9 mouse cellular contexts compared by ENCODE assay signal in genomic region chr2:30902256-30902655, GRCm38 (mm10). TPM values are rescaled to one million over a fixed set of nuclear protein-coding genes. Genes with fewer than 3 reads are reported as not detected.
DNase-seq lines count a peak whose midpoint lies in the region; ATAC-seq and TF ChIP-seq lines count a peak whose summit lies in the region.
"Had no signal": no experiment of that assay in that cellular context is flagged by ENCODE, and none has a peak within 500 bp of the region (broad histone marks: within the 10 kb centered on the region; RNA-seq: fewer than 3 reads in every experiment).

No protein-coding gene starts in this region.

- DNase-seq in heart, postnatal 36 days, result no peak
- no peak for DNase-seq in testis, postnatal 14 days (ENCODE audit: low spot score)
- DNase-seq in stomach, postnatal 0 days (ENCODE audit: low spot score), result no peak
- DNase-seq in cerebellum, postnatal 4 days (ENCODE audit: low spot score in 2 of 2), result no peak
- DNase-seq in left cerebral cortex, postnatal 4 days, result no peak
- DNase-seq: kidney, adult 8-10 months had no signal

- no peak for TF ChIP-seq POLR2A in testis, adult 2 months (IDR thresholded peaks at IDR 0.05; ENCODE audit: control insufficient read depth, low read depth, low read length)

- H3K4me1 ChIP-seq in heart, embryonic 12.5 days (replicated peaks), result peaks cover 36% of the 10 kb centered on the region
- H3K4me1 ChIP-seq in testis, adult 2 months (ENCODE audit: control insufficient read depth, insufficient read depth, low read length), result peaks cover 3% of the 10 kb centered on the region
- peaks cover 37% of the 10 kb centered on the region for H3K4me1 ChIP-seq in limb, embryonic 12.5 days (replicated peaks)
- H3K4me1 ChIP-seq in stomach, postnatal 0 days (replicated peaks; ENCODE audit: control insufficient read depth, insufficient read depth), result peaks cover 5% of the 10 kb centered on the region

- H3K27me3 ChIP-seq in heart, embryonic 12.5 days (replicated peaks), result peaks cover 21% of the 10 kb centered on the region; the same call in 1 of the 2 replicates
- H3K27me3 ChIP-seq in testis, adult 2 months (ENCODE audit: control insufficient read depth, insufficient read depth, low read length), result no peaks in the 10 kb centered on the region
- H3K27me3 ChIP-seq in limb, embryonic 12.5 days, result no peaks in the 10 kb centered on the region
- H3K27me3 ChIP-seq in stomach, postnatal 0 days (ENCODE audit: control insufficient read depth, insufficient read depth, low read length), result no peaks in the 10 kb centered on the region

- peak overlapping the region; percentile 49; the same call in 1 of the 2 replicates for H3K9ac ChIP-seq in heart, embryonic 12.5 days
- H3K9ac ChIP-seq in limb, embryonic 12.5 days (replicated peaks), result peak overlapping the region; percentile 62
- H3K9ac ChIP-seq in stomach, postnatal 0 days (ENCODE audit: low read length), result peak overlapping the region; percentile 65

- TF ChIP-seq EP300 in stomach, postnatal 0 days (optimal IDR thresholded peaks at IDR 0.05), result no peak

- no peak for ATAC-seq in heart, embryonic 12.5 days (ENCODE audit: insufficient number of reproducible peaks, low FRiP score)
- ATAC-seq in limb, embryonic 12.5 days (ENCODE audit: insufficient number of reproducible peaks, insufficient read depth, low FRiP score, low TSS enrichment, low read depth), result no peak
- peak; percentile 15; the same call in 1 of the 2 replicates for ATAC-seq in stomach, postnatal 0 days (ENCODE audit: low FRiP score, low TSS enrichment)

- no peak overlapping the region for H3K27ac ChIP-seq in heart, embryonic 12.5 days (ENCODE audit: poor library complexity, severe bottlenecking)
- no peak overlapping the region for H3K27ac ChIP-seq in testis, adult 2 months (ENCODE audit: control insufficient read depth, insufficient read depth, low read depth, low read length)
- no peak overlapping the region for H3K27ac ChIP-seq in limb, embryonic 12.5 days
- peak overlapping the region; percentile 74 for H3K27ac ChIP-seq in stomach, postnatal 0 days (replicated peaks)

- intact Hi-C loops in heart, postnatal 36 days (cut with DNase I), result no loop called here
- intact Hi-C loops in left cerebral cortex, postnatal 4 days (cut with DNase I), result no loop called here

- peak overlapping the region; percentile 43 for H3K4me3 ChIP-seq in heart, embryonic 12.5 days
- peak overlapping the region; percentile 67 for H3K4me3 ChIP-seq in testis, adult 2 months (ENCODE audit: control insufficient read depth, low read depth, low read length)
- H3K4me3 ChIP-seq in limb, embryonic 12.5 days (replicated peaks), result peak overlapping the region; percentile 55
- peak overlapping the region; percentile 43 for H3K4me3 ChIP-seq in stomach, postnatal 0 days (ENCODE audit: low read depth, low read length)

- no peaks in the 10 kb centered on the region for H3K36me3 ChIP-seq in heart, embryonic 12.5 days
- no peaks in the 10 kb centered on the region for H3K36me3 ChIP-seq in testis, adult 2 months (ENCODE audit: control insufficient read depth, insufficient read depth, low read length)
- H3K36me3 ChIP-seq in limb, embryonic 12.5 days, result no peaks in the 10 kb centered on the region
- H3K36me3 ChIP-seq in stomach, postnatal 0 days (ENCODE audit: control insufficient read depth, insufficient read depth, low read length), result no peaks in the 10 kb centered on the region

- 37% methylated on average over 8 of the region's 8 CpGs for WGBS in heart, embryonic 12.5 days
- WGBS in limb, embryonic 12.5 days, result 24% methylated on average over 8 of the region's 8 CpGs
- WGBS in stomach, postnatal 0 days, result 27% methylated on average over 8 of the region's 8 CpGs

- peak overlapping the region; percentile 70 for H3K4me2 ChIP-seq in heart, embryonic 12.5 days
- peak overlapping the region; percentile 91 for H3K4me2 ChIP-seq in limb, embryonic 12.5 days
- H3K4me2 ChIP-seq in stomach, postnatal 0 days (replicated peaks; ENCODE audit: low read depth), result peak overlapping the region; percentile 61

- H3K9me3 ChIP-seq in heart, embryonic 12.5 days (replicated peaks), result no peaks in the 10 kb centered on the region
- H3K9me3 ChIP-seq in limb, embryonic 12.5 days, result no peaks in the 10 kb centered on the region
- H3K9me3 ChIP-seq in stomach, postnatal 0 days (ENCODE audit: control insufficient read depth, low read length), result no peaks in the 10 kb centered on the region

- no peak for TF ChIP-seq CTCF in testis, adult 2 months (IDR thresholded peaks at IDR 0.05; ENCODE audit: control insufficient read depth, insufficient read depth, insufficient replicate concordance, low read depth, low read length)
- no peak for TF ChIP-seq CTCF in stomach, postnatal 0 days (IDR thresholded peaks at IDR 0.05; ENCODE audit: low read depth)

RNA-seq across cellular contexts. Expression of gene Ptges, which starts 27.4 kb away (rescaled TPM):
- polyA plus RNA-seq in heart, embryonic 12.5 days (2016; fragmentation: Nextera tagmentation; extraction: Ambion mirVana), result 2.3 and 4.3 TPM in 2 replicates
- 1 to 10 TPM; 1.7 to 1.9 TPM for total RNA-seq in heart, postnatal 36 days (2021)
- polyA plus RNA-seq in testis, adult 2 months (2012; rRNA removed), result 3.9 and 15.6 TPM in 2 replicates
- 11.5 and 12.8 TPM in 2 replicates for polyA plus RNA-seq in limb, embryonic 12.5 days (2016; fragmentation: Nextera tagmentation; extraction: Ambion mirVana)
- polyA plus RNA-seq in stomach, postnatal 0 days (2015; fragmentation: Nextera tagmentation; extraction: Ambion mirVana), result 28.3 and 29.2 TPM in 2 replicates
- 1 to 10 TPM; 4.9 to 6.9 TPM for total RNA-seq in left cerebral cortex, postnatal 4 days (2021)

RNA-seq across cellular contexts. Expression of gene Tor1b, which starts 50.5 kb away (rescaled TPM):
- polyA plus RNA-seq in heart, embryonic 12.5 days (2016; fragmentation: Nextera tagmentation; extraction: Ambion mirVana), result 25.1 and 25.8 TPM in 2 replicates
- 10 to 100 TPM; 25.3 to 29.3 TPM for total RNA-seq in heart, postnatal 36 days (2021)
- polyA plus RNA-seq in testis, adult 2 months (2012; rRNA removed), result 12.9 and 14.0 TPM in 2 replicates
- polyA plus RNA-seq in limb, embryonic 12.5 days (2016; fragmentation: Nextera tagmentation; extraction: Ambion mirVana), result 30.7 and 32.0 TPM in 2 replicates
- 20.1 and 21.8 TPM in 2 replicates for polyA plus RNA-seq in stomach, postnatal 0 days (2015; fragmentation: Nextera tagmentation; extraction: Ambion mirVana)
- 10 to 100 TPM; 28.5 to 28.9 TPM for total RNA-seq in left cerebral cortex, postnatal 4 days (2021)
